21 mouse cellular contexts compared by ENCODE assay signal in genomic region chr7:129993446-129994223, GRCm38 (mm10).
DNase-seq lines count a peak whose midpoint lies in the region; ATAC-seq lines count a peak whose summit lies in the region.
"Had no signal": no experiment of that assay in that cellular context is flagged by ENCODE, and none has a peak within 500 bp of the region (broad histone marks: within the 10 kb centered on the region; RNA-seq: fewer than 3 reads in every experiment).

No protein-coding gene starts in this region.

- no peak for DNase-seq in hindbrain, embryonic 11.5 days (ENCODE audit: low spot score)
- peak; percentile 17 for DNase-seq in MN1 (ENCODE audit: low spot score)
- DNase-seq in gastrocnemius, postnatal 10 days, result no peak
- DNase-seq: adrenal gland, postnatal 25 days; cerebellum, adult 2 months; gastrocnemius, postnatal 36 days; kidney, adult 9 months; kidney, postnatal 36 days; layer of hippocampus, adult 9-11 months; liver, postnatal 0 days; lung, postnatal 36 days had no signal

- WGBS in hindbrain, embryonic 13.5 days, result 40% methylated on average over 14 of the region's 14 CpGs
- WGBS in hindbrain, embryonic 11.5 days, result 74% methylated on average over 14 of the region's 14 CpGs
- 34% methylated on average over 14 of the region's 14 CpGs for WGBS in hindbrain, embryonic 15.5 days
- 33% methylated on average over 14 of the region's 14 CpGs for WGBS in midbrain, embryonic 15.5 days

- no peak overlapping the region for H3K4me2 ChIP-seq in hindbrain, embryonic 13.5 days
- no peak overlapping the region for H3K4me2 ChIP-seq in hindbrain, embryonic 11.5 days (replicated peaks; ENCODE audit: low read depth, low read length)
- H3K4me2 ChIP-seq in hindbrain, embryonic 15.5 days, result no peak overlapping the region
- no peak overlapping the region for H3K4me2 ChIP-seq in midbrain, embryonic 15.5 days
- H3K4me2 ChIP-seq: embryonic facial prominence, embryonic 12.5 days; forebrain, embryonic 15.5 days had no signal

- no peaks in the 10 kb centered on the region for H3K36me3 ChIP-seq in hindbrain, embryonic 13.5 days
- H3K36me3 ChIP-seq in hindbrain, embryonic 11.5 days (ENCODE audit: control insufficient read depth, insufficient read depth, low read length), result no peaks in the 10 kb centered on the region
- no peaks in the 10 kb centered on the region for H3K36me3 ChIP-seq in hindbrain, embryonic 15.5 days
- H3K36me3 ChIP-seq in midbrain, embryonic 15.5 days (replicated peaks), result no peaks in the 10 kb centered on the region
- H3K36me3 ChIP-seq: embryonic facial prominence, embryonic 12.5 days; forebrain, embryonic 15.5 days; limb, embryonic 10.5 days had no signal

- H3K4me3 ChIP-seq in hindbrain, embryonic 13.5 days, result no peak overlapping the region
- H3K4me3 ChIP-seq in hindbrain, embryonic 11.5 days (ENCODE audit: low read depth, low read length), result no peak overlapping the region
- H3K4me3 ChIP-seq in hindbrain, embryonic 15.5 days, result no peak overlapping the region
- no peak overlapping the region for H3K4me3 ChIP-seq in midbrain, embryonic 15.5 days
- H3K4me3 ChIP-seq: embryonic facial prominence, embryonic 12.5 days; forebrain, embryonic 15.5 days; left cerebral cortex, adult 2 months; limb, embryonic 10.5 days had no signal

- H3K9me3 ChIP-seq in hindbrain, embryonic 13.5 days, result no peaks in the 10 kb centered on the region
- H3K9me3 ChIP-seq in hindbrain, embryonic 11.5 days (ENCODE audit: control insufficient read depth, low read length), result no peaks in the 10 kb centered on the region
- H3K9me3 ChIP-seq in hindbrain, embryonic 15.5 days, result no peaks in the 10 kb centered on the region
- H3K9me3 ChIP-seq in midbrain, embryonic 15.5 days, result no peaks in the 10 kb centered on the region
- H3K9me3 ChIP-seq: embryonic facial prominence, embryonic 12.5 days; forebrain, embryonic 15.5 days; limb, embryonic 10.5 days had no signal

- ATAC-seq in hindbrain, embryonic 13.5 days (ENCODE audit: low FRiP score), result peak; percentile 71; the same call in 1 of the 2 replicates
- ATAC-seq in hindbrain, embryonic 11.5 days (ENCODE audit: low FRiP score), result no peak
- ATAC-seq in hindbrain, embryonic 15.5 days (ENCODE audit: low FRiP score, low read depth), result 0 out of 2 replicates have a peak, but pooled peaks have one; percentile 48
- peak; percentile 69; the same call in 1 of the 2 replicates for ATAC-seq in midbrain, embryonic 15.5 days (replicated peaks)
- no peak for ATAC-seq in erythroblast, adult 5-6 weeks (replicated peaks; ENCODE audit: low FRiP score, poor library complexity, severe bottlenecking)
- no peak for ATAC-seq in megakaryocyte progenitor cell, adult 5-6 weeks (replicated peaks; ENCODE audit: poor library complexity)
- ATAC-seq: CD4-positive, CD25-positive, alpha-beta regulatory T cell, adult 4 months; forebrain, embryonic 15.5 days; liver, postnatal 0 days had no signal

- H3K27me3 ChIP-seq in hindbrain, embryonic 13.5 days, result 0 out of 2 replicates have a peak, but pooled peaks cover 13% of the 10 kb centered on the region
- no peaks in the 10 kb centered on the region for H3K27me3 ChIP-seq in hindbrain, embryonic 11.5 days (ENCODE audit: control insufficient read depth, insufficient read depth, low read length)
- H3K27me3 ChIP-seq in hindbrain, embryonic 15.5 days, result no peaks in the 10 kb centered on the region
- H3K27me3 ChIP-seq in midbrain, embryonic 15.5 days (replicated peaks), result no peaks in the 10 kb centered on the region
- H3K27me3 ChIP-seq: embryonic facial prominence, embryonic 12.5 days; forebrain, embryonic 15.5 days had no signal

- peaks cover 15% of the 10 kb centered on the region for H3K4me1 ChIP-seq in hindbrain, embryonic 13.5 days (replicated peaks)
- no peaks in the 10 kb centered on the region for H3K4me1 ChIP-seq in hindbrain, embryonic 11.5 days (replicated peaks; ENCODE audit: control insufficient read depth, insufficient read depth, low read length)
- peaks cover 6% of the 10 kb centered on the region for H3K4me1 ChIP-seq in hindbrain, embryonic 15.5 days (replicated peaks)
- peaks cover 9% of the 10 kb centered on the region for H3K4me1 ChIP-seq in midbrain, embryonic 15.5 days
- H3K4me1 ChIP-seq: forebrain, embryonic 15.5 days had no signal

- no peak overlapping the region for H3K9ac ChIP-seq in hindbrain, embryonic 13.5 days
- H3K9ac ChIP-seq in hindbrain, embryonic 11.5 days (ENCODE audit: low read depth, low read length), result no peak overlapping the region
- no peak overlapping the region for H3K9ac ChIP-seq in hindbrain, embryonic 15.5 days
- H3K9ac ChIP-seq in midbrain, embryonic 15.5 days, result no peak overlapping the region
- H3K9ac ChIP-seq: embryonic facial prominence, embryonic 12.5 days; forebrain, embryonic 15.5 days; liver, postnatal 0 days had no signal

- H3K27ac ChIP-seq in hindbrain, embryonic 13.5 days, result peak overlapping the region; percentile 36
- H3K27ac ChIP-seq in hindbrain, embryonic 11.5 days (ENCODE audit: low read depth, low read length), result no peak overlapping the region
- H3K27ac ChIP-seq in hindbrain, embryonic 15.5 days (replicated peaks), result 0 out of 2 replicates have a peak overlapping the region, but pooled peaks have one; percentile 20
- no peak overlapping the region for H3K27ac ChIP-seq in midbrain, embryonic 15.5 days
- H3K27ac ChIP-seq: embryonic facial prominence, embryonic 12.5 days; forebrain, embryonic 15.5 days; left cerebral cortex, adult 2 months; limb, embryonic 10.5 days had no signal

Comparison
In these comparisons a context has a peak if more than half of its experiments do, and no peak if none do; other contexts are left out.
1. ATAC-seq: peak in hindbrain, embryonic 13.5 days (single experiment), hindbrain, embryonic 15.5 days (single experiment) and midbrain, embryonic 15.5 days (single experiment); none in hindbrain, embryonic 11.5 days (single experiment), erythroblast, adult 5-6 weeks (single experiment) and megakaryocyte progenitor cell, adult 5-6 weeks (single experiment).
2. H3K27ac ChIP-seq: peak in hindbrain, embryonic 13.5 days (single experiment) and hindbrain, embryonic 15.5 days (single experiment); none in hindbrain, embryonic 11.5 days (single experiment) and midbrain, embryonic 15.5 days (single experiment).